In genomic region chr6:97617774-97618173, GRCm38 (mm10) we compare ENCODE assay signal across 8 mouse cellular contexts. TPM values are rescaled to one million over a fixed set of nuclear protein-coding genes. Genes with fewer than 3 reads are reported as not detected.
DNase-seq lines count a peak whose midpoint lies in the region; ATAC-seq and TF ChIP-seq lines count a peak whose summit lies in the region.

No protein-coding gene starts in this region.

- no peaks in the 10 kb centered on the region for H3K36me3 ChIP-seq in heart, embryonic 11.5 days (ENCODE audit: control insufficient read depth, insufficient read depth, low read length)
- H3K36me3 ChIP-seq in hindbrain, embryonic 10.5 days = 0 out of 2 replicates have a peak, but pooled peaks cover 3% of the 10 kb centered on the region
- H3K36me3 ChIP-seq in liver, postnatal 0 days (replicated peaks; ENCODE audit: insufficient read depth, low read length) = no peaks in the 10 kb centered on the region

- peak overlapping the region; percentile 67 for H3K9ac ChIP-seq in heart, embryonic 11.5 days (ENCODE audit: low read depth, low read length)
- H3K9ac ChIP-seq in liver, postnatal 0 days (replicated peaks) = no peak overlapping the region

- H3K27me3 ChIP-seq in heart, embryonic 11.5 days (ENCODE audit: control insufficient read depth, insufficient read depth, low read length) = no peaks in the 10 kb centered on the region
- H3K27me3 ChIP-seq in hindbrain, embryonic 10.5 days (ENCODE audit: insufficient read depth, poor library complexity, severe bottlenecking) = peaks cover 16% of the 10 kb centered on the region
- H3K27me3 ChIP-seq in liver, postnatal 0 days (ENCODE audit: insufficient read depth, low read length) = peaks cover 38% of the 10 kb centered on the region

- no peak for ATAC-seq in heart, embryonic 11.5 days (replicated peaks; ENCODE audit: insufficient number of reproducible peaks, low FRiP score, low TSS enrichment)
- no peak for ATAC-seq in liver, postnatal 0 days

- no peak for TF ChIP-seq CTCF in liver, postnatal 0 days (IDR thresholded peaks at IDR 0.05; ENCODE audit: low read depth)

- H3K4me2 ChIP-seq in heart, embryonic 11.5 days = peak overlapping the region; percentile 96
- peak overlapping the region; percentile 70 for H3K4me2 ChIP-seq in liver, postnatal 0 days (ENCODE audit: low read depth, low read length)

- H3K27ac ChIP-seq in heart, embryonic 11.5 days (ENCODE audit: low read depth, low read length) = no peak overlapping the region
- no peak overlapping the region for H3K27ac ChIP-seq in brown adipose tissue, adult 24 weeks (replicated peaks; ENCODE audit: low read depth, low read length)
- H3K27ac ChIP-seq in hindbrain, embryonic 10.5 days = peak overlapping the region; percentile 92
- H3K27ac ChIP-seq in liver, postnatal 0 days (ENCODE audit: low read depth) = no peak overlapping the region

- no peak for TF ChIP-seq EP300 in liver, postnatal 0 days (IDR thresholded peaks at IDR 0.05; ENCODE audit: low read depth)

- intact Hi-C loops in heart, postnatal 25 days (cut with DNase I) = no loop called here

- peak overlapping the region; percentile 73 for H3K4me3 ChIP-seq in heart, embryonic 11.5 days (ENCODE audit: low read depth, low read length)
- peak overlapping the region; percentile 63 for H3K4me3 ChIP-seq in brown adipose tissue, adult 24 weeks (ENCODE audit: insufficient read depth, low read depth, low read length)
- H3K4me3 ChIP-seq in hindbrain, embryonic 10.5 days = peak overlapping the region; percentile 74
- H3K4me3 ChIP-seq in liver, postnatal 0 days (ENCODE audit: low read depth, low read length) = peak overlapping the region; percentile 39

- no peaks in the 10 kb centered on the region for H3K9me3 ChIP-seq in heart, embryonic 11.5 days (replicated peaks; ENCODE audit: control insufficient read depth, low read length)
- no peaks in the 10 kb centered on the region for H3K9me3 ChIP-seq in hindbrain, embryonic 10.5 days
- H3K9me3 ChIP-seq in liver, postnatal 0 days (ENCODE audit: low read length) = no peaks in the 10 kb centered on the region

- WGBS in heart, embryonic 11.5 days (ENCODE audit: insufficient replicate concordance) = 25% methylated on average over 7 of the region's 7 CpGs
- 26% methylated on average over 7 of the region's 7 CpGs for WGBS in hindbrain, embryonic 10.5 days
- WGBS in liver, postnatal 0 days (ENCODE audit: insufficient replicate concordance) = 11% methylated on average over 7 of the region's 7 CpGs

- no peak for DNase-seq in heart, postnatal 25 days (ENCODE audit: low spot score)
- DNase-seq in hindbrain, embryonic 10.5 days (ENCODE audit: low spot score) = no peak
- DNase-seq in liver, postnatal 0 days = no peak
- DNase-seq in thymus, postnatal 14 days = no peak
- DNase-seq in cerebellum, adult 9-11 months = no peak
- DNase-seq in layer of hippocampus, postnatal 10 days (ENCODE audit: low spot score in 2 of 2) = no peak

- peaks cover 7% of the 10 kb centered on the region for H3K4me1 ChIP-seq in heart, embryonic 11.5 days (ENCODE audit: control insufficient read depth, insufficient read depth, low read length)
- H3K4me1 ChIP-seq in brown adipose tissue, adult 24 weeks (ENCODE audit: control insufficient read depth, insufficient read depth, insufficient read length, low read length) = no peaks in the 10 kb centered on the region
- H3K4me1 ChIP-seq in hindbrain, embryonic 10.5 days (replicated peaks) = peaks cover 50% of the 10 kb centered on the region
- peaks cover 7% of the 10 kb centered on the region; the same call in 1 of the 2 replicates for H3K4me1 ChIP-seq in liver, postnatal 0 days (ENCODE audit: insufficient read depth)

RNA-seq across cellular contexts. Expression of gene Frmd4b, which starts 0.4 kb away (rescaled TPM):
- polyA plus RNA-seq in heart, embryonic 11.5 days (2014; fragmentation: Nextera tagmentation; extraction: Ambion mirVana) = 29.3 and 29.7 TPM in 2 replicates
- total RNA-seq in heart, postnatal 25 days (2021) = 10 to 100 TPM; 14.4 to 19.8 TPM
- polyA plus RNA-seq in brown adipose tissue, adult 24 weeks (2012; ENCODE audit: insufficient read depth, insufficient read length, missing spikeins) = 2.9 and 3.2 TPM in 2 replicates
- 30.6 and 41.9 TPM in 2 replicates for polyA plus RNA-seq in hindbrain, embryonic 10.5 days (2016; fragmentation: Nextera tagmentation; extraction: Ambion mirVana)
- polyA plus RNA-seq in liver, postnatal 0 days (2015; fragmentation: Nextera tagmentation; extraction: Ambion mirVana) = 8.0 and 8.3 TPM in 2 replicates
- total RNA-seq in layer of hippocampus, postnatal 10 days (2021) = 10 to 100 TPM; 31.2 to 33.8 TPM
